Mouse (Mus musculus) myocyte (in vitro differentiated cells): ENCODE data around the gene Krtap31-1. TPM values are rescaled to one million over a fixed set of nuclear protein-coding genes. Genes with fewer than 3 reads are reported as not detected.
"Not testable (repeated sequence)": the region's sequence is repeated elsewhere in the genome, so short reads cannot be mapped to it uniquely, and the experiment has no call there.

ENCODE experiments used
- H3K27me3 ChIP-seq: one replicate; pipeline ENCODE4 v1.6.1; 2011; ENCODE audit not compliant: control insufficient read depth, insufficient read depth, insufficient read length
- H3K36me3 ChIP-seq: one replicate; pipeline ENCODE4 v1.6.1; 2011; ENCODE audit not compliant: control insufficient read depth, insufficient read depth
- H3K4me2 ChIP-seq: one replicate; pipeline ENCODE4 v1.6.1; 2011; ENCODE audit warnings: low read depth, control low read depth
- H3K4me3 ChIP-seq: one replicate; pipeline ENCODE4 v1.5.1; 2011; ENCODE audit warnings: mild to moderate bottlenecking, control low read depth, moderate library complexity
- H3K79me2 ChIP-seq: one replicate; pipeline ENCODE4 v1.6.1; 2011; ENCODE audit not compliant: control insufficient read depth, insufficient read depth
- H3ac ChIP-seq: one replicate; pipeline ENCODE4 v1.6.1; 2011; ENCODE audit not compliant: control insufficient read depth, insufficient read length
- CEBPB ChIP-seq: IDR thresholded peaks from 2 replicates; pipeline ENCODE4 v1.6.1; 2011; ENCODE audit warnings: mild to moderate bottlenecking, moderate library complexity; ENCODE audit not compliant: poor library complexity, insufficient read depth, severe bottlenecking
- E2F4 ChIP-seq: IDR thresholded peaks from one replicate; pipeline ENCODE4 v1.6.1; 2011; ENCODE audit warnings: mild to moderate bottlenecking, control low read depth, moderate library complexity; ENCODE audit not compliant: insufficient read depth
- MAX ChIP-seq: IDR thresholded peaks from one replicate; pipeline ENCODE4 v1.6.1; 2011; ENCODE audit warnings: low read depth, mild to moderate bottlenecking, control low read depth
- MYOD1 ChIP-seq, 3 experiments: IDR thresholded peaks; one replicate each; pipeline ENCODE4 v1.6.1; 2011; ENCODE audit warnings: control low read depth in 2 of 3, low read depth in 2 of 3, mild to moderate bottlenecking in 2 of 3, moderate library complexity in 1 of 3; ENCODE audit not compliant: insufficient read length in 2 of 3, control insufficient read depth in 1 of 3
- MYOG ChIP-seq, 3 experiments: IDR thresholded peaks; one replicate each; pipeline ENCODE4 v1.6.1; 2011; ENCODE audit warnings: control low read depth in 2 of 3, low read depth in 2 of 3, mild to moderate bottlenecking in 2 of 3; ENCODE audit not compliant: insufficient read length in 2 of 3, control insufficient read depth in 1 of 3, insufficient read depth in 1 of 3
- POLR2A ChIP-seq: IDR thresholded peaks from one replicate; pipeline ENCODE4 v1.6.1; 2011; ENCODE audit warnings: low read depth, mild to moderate bottlenecking, control low read depth, moderate library complexity; ENCODE audit not compliant: insufficient read length
- POLR2AphosphoS2 ChIP-seq: IDR thresholded peaks from one replicate; pipeline ENCODE4 v1.6.1; 2011; ENCODE audit warnings: low read depth, control low read depth; ENCODE audit not compliant: insufficient read length
- REST ChIP-seq: IDR thresholded peaks from one replicate; pipeline ENCODE4 v1.6.1; 2011; ENCODE audit warnings: mild to moderate bottlenecking, control low read depth, moderate library complexity; ENCODE audit not compliant: insufficient read depth, insufficient read length
- SRF ChIP-seq: IDR thresholded peaks from one replicate; pipeline ENCODE4 v1.6.1; 2011; ENCODE audit warnings: low read depth; ENCODE audit not compliant: control insufficient read depth, insufficient read length
- TCF12 ChIP-seq: IDR thresholded peaks from one replicate; pipeline ENCODE4 v1.6.1; 2011; ENCODE audit warnings: mild to moderate bottlenecking, control low read depth; ENCODE audit not compliant: poor library complexity, insufficient read depth, severe bottlenecking
- TCF3 ChIP-seq: IDR thresholded peaks from one replicate; pipeline ENCODE4 v1.6.1; 2011; ENCODE audit warnings: low read depth, control low read depth; ENCODE audit not compliant: insufficient read length
- USF1 ChIP-seq: IDR thresholded peaks from one replicate; pipeline ENCODE4 v1.6.1; 2011; ENCODE audit warnings: low read depth, mild to moderate bottlenecking, control low read depth, moderate library complexity
- polyA plus RNA-seq: library from polyadenylated mRNA; unstranded; fragments of >200 nt; fragmentation: generic; extraction: Trizol; gene quantifications from one replicate; pipeline ENCODE4 v1.2.1, GENCODE M21; 2012; ENCODE audit warnings: missing spikeins

Krtap31-1 gene
- not detected for polyA plus RNA-seq

DNA sequence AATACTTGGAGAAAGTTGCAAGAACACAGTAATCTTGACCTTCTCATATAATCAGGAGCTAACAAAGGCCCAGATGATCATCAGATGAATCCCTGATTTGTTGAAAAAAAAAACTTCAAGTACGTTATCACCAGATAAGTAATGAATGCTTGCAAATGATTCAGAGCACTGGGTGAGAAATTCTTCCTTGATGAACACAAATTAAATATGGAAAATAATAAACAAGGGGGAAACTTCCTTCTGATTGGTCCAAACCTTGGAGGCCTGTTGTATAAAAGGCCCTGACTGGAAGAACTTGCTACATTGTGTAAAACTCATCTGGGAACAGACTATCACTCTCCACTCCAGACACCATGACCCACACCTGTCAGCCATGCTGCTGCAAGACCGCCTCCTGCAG lies at the start of gene Krtap31-1:
TSS of gene Krtap31-1 (plus strand) at position 301 of the 400 bp plus-strand sequence.
- Histone ChIP-seq H3K27me3 (no peaks in the 10 kb centered on the region), H3K4me3 (no peak within 1 kb of the TSS), H3K36me3 (no peaks in the 10 kb centered on the region), H3K79me2 (no peaks in the 10 kb centered on the region), H3K4me2 (no peak within 1 kb of the TSS), H3ac (no peak within 1 kb of the TSS)
- TF ChIP-seq POLR2A (no peak), USF1 (no peak), E2F4 (no peak), SRF (no peak), MAX (no peak), MYOD1 (IDR thresholded peaks at IDR 0.05; ENCODE audit: control insufficient read depth in 1 of 3, insufficient read length in 2 of 3, low read depth in 2 of 3) (no peak), CEBPB (no peak), TCF12 (no peak)

DNA sequence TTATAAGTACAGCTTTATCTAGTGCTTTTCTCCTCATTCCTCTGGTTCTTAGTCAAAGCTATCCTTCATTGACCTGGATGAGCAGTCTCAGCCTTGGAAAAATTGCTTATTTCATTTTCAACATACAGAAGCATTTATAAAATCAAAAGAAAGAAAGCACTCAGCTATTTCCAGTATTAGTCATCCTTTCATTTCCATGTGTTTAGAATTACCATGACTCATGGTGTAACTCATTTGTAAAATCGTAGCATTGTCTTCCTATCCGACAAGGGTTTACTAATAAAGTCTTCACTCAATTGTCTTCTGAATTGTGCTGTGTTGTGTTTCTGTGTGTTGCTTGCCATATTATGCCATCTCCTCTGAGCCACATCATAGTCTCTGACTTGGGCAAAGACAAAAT lies 49.0 kb upstream of the Krtap31-1 start:
- no peaks in the 10 kb centered on the region for H3K27me3 ChIP-seq
- no peak overlapping the region for H3K4me3 ChIP-seq
- H3ac ChIP-seq = no peak overlapping the region
- H3K79me2 ChIP-seq = no peaks in the 10 kb centered on the region
- no peaks in the 10 kb centered on the region for H3K36me3 ChIP-seq
- TF ChIP-seq E2F4 (no peak), REST (no peak), SRF (no peak), CEBPB (no peak), POLR2AphosphoS2 (no peak)
- no peak overlapping the region for H3K4me2 ChIP-seq

DNA sequence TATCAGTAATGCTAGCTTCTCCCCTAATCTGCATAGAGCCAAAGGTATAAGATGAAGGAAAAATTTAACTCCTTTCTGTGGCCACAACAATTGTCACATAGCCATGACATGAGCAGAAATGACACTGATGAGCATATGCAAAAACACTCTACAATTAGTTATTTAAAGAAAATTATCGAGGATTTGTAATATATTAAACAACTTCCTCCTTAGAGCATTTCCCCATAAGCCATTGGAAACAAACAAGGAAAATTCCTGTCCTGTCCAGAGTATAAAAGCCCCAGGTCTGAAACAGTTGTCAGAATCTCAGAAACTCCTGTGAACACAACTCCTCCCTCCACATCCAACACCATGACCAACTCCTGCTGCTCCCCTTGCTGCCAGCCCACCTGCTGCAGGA lies 43.5 kb upstream of the Krtap31-1 start, which contains the start of gene Gm11559:
TSS of gene Gm11559 (plus strand) at position 301 of the 400 bp plus-strand sequence.
- H3K4me3 ChIP-seq, H3K36me3 ChIP-seq, H3K27me3 ChIP-seq, H3K4me2 ChIP-seq, H3ac ChIP-seq, H3K79me2 ChIP-seq: not testable (repeated sequence)

DNA sequence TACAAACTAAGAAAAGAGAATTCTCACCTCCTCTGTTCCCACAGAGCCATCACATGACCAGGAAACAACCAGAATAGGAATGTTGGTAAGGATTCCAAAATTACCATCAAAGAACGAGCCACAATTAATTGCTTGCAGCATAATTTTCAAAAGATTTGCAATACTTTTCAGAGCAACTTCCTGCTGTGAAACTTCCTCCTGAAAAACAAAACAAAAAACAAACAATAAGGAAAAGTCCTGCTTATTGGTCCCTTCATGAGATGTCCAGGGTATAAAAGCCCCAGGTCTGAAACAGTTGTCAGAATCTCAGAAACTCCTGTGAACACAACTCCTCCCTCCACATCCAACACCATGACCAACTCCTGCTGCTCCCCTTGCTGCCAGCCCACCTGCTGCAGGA lies 34.6 kb upstream of the Krtap31-1 start, which contains the start of gene Krtap9-1:
TSS of gene Krtap9-1 (plus strand) at position 301 of the 400 bp plus-strand sequence.
- H3K36me3 ChIP-seq, H3ac ChIP-seq, H3K4me3 ChIP-seq, H3K4me2 ChIP-seq, H3K79me2 ChIP-seq, H3K27me3 ChIP-seq: not testable (repeated sequence)

DNA sequence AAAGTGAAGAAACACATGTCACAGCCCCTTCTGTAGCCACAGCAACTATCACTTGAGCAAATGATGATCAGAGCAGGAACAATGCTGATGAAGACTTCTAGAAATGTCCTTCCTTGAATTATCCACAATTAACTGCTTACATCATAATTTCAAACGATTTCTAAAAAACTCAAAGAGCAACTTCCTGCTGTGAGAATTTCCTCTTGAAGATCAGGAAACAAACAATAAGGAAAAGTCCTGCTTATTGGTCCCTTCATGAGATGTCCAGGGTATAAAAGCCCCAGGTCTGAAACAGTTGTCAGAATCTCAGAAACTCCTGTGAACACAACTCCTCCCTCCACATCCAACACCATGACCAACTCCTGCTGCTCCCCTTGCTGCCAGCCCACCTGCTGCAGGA lies 28.8 kb upstream of the Krtap31-1 start, which contains the start of gene Gm11567:
TSS of gene Gm11567 (plus strand) at position 301 of the 400 bp plus-strand sequence.
- H3K4me2 ChIP-seq, H3ac ChIP-seq, H3K36me3 ChIP-seq, H3K27me3 ChIP-seq, H3K4me3 ChIP-seq, H3K79me2 ChIP-seq: not testable (repeated sequence)

DNA sequence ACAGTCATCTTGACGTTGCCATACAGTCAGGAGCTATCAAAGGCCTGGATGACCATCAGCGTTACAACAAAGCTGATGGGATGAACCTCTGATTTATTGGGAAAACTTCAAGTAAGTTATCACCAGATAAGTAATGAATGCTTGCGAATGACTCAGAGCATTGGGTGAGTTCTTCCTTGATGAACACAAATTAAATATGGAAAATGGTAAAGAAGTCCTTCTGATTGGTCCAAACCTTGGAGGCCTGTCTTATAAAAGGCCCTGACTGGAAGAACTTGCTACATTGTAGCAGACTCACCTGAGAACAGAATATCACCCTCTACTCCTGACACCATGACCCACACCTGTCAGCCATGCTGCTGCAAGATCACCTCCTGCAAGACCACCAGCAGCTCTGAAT lies 6.7 kb downstream of the Krtap31-1 start, which contains the start of gene Gm11565:
TSS of gene Gm11565 (plus strand) at position 301 of the 400 bp plus-strand sequence.
- H3K4me2 ChIP-seq = no peak within 1 kb of the TSS
- no peak for TF ChIP-seq POLR2A
- TF ChIP-seq TCF3 = no peak
- no peak for TF ChIP-seq MYOG (IDR thresholded peaks at IDR 0.05; ENCODE audit: control insufficient read depth in 1 of 3, insufficient read depth in 1 of 3, insufficient read length in 2 of 3, low read depth in 2 of 3)
- no peak for TF ChIP-seq TCF12
- no peak for TF ChIP-seq E2F4
- no peak for TF ChIP-seq SRF
- no peak for TF ChIP-seq CEBPB
- no peak for TF ChIP-seq POLR2AphosphoS2
- TF ChIP-seq MYOD1 (IDR thresholded peaks at IDR 0.05; ENCODE audit: control insufficient read depth in 1 of 3, insufficient read length in 2 of 3, low read depth in 2 of 3) = no peak
- no peak for TF ChIP-seq REST
- TF ChIP-seq USF1 = no peak
- TF ChIP-seq MAX = no peak
- H3K79me2 ChIP-seq = no peaks in the 10 kb centered on the region
- peaks cover 15% of the 10 kb centered on the region for H3K27me3 ChIP-seq
- no peaks in the 10 kb centered on the region for H3K36me3 ChIP-seq
- H3ac ChIP-seq = no peak within 1 kb of the TSS
- H3K4me3 ChIP-seq = no peak within 1 kb of the TSS
